Mouse (Mus musculus): ENCODE data around the gene Kcnc1.

Kcnc1 gene

DNA sequence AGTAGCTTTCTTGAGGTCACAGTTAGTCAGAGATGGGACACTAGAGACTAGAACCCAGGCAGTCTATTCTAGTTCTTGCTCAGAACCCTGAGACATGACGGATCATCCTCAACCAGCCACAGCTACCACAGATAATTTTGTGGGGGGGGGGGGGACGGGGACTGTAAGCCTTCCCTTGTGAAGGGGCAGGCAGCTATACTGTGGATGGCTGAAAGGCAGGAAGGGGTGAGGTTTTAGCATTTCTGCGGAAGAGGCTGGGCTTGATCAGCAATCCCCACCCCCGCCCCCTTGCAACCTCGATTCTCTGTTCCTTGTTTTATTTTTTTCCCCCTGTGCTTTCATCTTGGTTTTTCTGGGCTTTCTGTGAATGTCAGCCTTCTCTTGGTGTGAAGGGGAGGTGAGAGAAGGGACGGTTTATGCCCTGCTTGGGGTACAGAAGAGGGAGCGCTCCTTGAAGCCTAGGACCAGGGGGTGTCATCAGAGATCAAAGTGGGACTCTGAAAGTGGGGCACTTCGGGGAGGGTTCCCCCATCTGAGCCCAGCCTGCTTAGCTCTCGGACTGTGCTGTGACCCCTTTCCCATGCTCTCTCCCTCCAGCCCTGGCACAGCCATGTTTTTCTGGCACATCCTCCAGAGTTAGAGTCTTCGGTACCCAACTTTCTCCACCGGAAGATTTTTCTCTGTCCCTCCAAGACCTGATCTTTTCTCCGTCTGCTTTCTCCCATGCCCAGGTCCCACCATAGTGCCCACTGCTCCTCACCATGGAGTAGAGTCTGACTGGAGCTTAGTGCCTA lies 2.4 kb upstream of the Kcnc1 start:
- no peak for DNase-seq (ENCODE audit: low read depth, low spot score)

DNA sequence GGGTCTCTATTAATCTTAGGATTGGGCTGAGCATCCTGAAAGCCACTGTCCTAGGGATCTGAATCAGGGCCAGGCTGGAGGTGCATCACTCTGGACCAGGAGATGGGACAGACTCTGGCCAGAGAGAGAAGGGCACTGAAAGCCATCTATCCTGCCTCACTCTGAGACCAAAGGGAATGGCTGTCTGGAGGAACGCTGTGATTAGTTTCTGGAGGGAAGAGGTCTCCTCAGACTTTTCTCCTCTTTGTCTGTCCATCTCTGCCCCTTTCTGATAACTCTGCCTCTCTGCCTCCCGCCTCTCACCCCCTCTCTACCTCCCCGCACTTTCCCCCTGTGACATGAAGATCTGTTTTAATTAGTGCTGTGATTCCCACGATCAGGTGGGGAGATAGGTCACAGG lies 1.4 kb upstream of the Kcnc1 start:
- no peak for DNase-seq (ENCODE audit: low read depth, low spot score)

DNA sequence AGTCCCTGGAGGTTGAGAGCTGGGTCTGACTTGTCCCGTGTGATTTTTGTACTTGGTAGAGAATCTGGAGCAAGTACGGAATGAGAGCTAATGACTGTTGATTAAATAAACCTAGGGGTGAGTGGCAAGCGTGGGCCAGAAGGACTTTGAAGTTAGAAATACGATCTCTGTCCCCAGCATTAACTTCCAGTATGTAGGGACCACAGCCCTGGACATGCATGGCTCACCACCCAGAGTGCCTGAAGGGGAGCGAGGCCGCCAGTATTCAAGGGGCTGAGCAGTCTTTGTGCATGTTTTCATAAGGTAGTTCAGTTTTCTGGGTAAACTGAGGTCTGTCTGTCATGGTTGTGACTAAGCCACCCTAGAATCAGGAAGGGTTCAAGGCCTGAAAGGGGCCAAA lies 726 bp upstream of the Kcnc1 start:
- no peak for DNase-seq (ENCODE audit: low read depth, low spot score)

DNA sequence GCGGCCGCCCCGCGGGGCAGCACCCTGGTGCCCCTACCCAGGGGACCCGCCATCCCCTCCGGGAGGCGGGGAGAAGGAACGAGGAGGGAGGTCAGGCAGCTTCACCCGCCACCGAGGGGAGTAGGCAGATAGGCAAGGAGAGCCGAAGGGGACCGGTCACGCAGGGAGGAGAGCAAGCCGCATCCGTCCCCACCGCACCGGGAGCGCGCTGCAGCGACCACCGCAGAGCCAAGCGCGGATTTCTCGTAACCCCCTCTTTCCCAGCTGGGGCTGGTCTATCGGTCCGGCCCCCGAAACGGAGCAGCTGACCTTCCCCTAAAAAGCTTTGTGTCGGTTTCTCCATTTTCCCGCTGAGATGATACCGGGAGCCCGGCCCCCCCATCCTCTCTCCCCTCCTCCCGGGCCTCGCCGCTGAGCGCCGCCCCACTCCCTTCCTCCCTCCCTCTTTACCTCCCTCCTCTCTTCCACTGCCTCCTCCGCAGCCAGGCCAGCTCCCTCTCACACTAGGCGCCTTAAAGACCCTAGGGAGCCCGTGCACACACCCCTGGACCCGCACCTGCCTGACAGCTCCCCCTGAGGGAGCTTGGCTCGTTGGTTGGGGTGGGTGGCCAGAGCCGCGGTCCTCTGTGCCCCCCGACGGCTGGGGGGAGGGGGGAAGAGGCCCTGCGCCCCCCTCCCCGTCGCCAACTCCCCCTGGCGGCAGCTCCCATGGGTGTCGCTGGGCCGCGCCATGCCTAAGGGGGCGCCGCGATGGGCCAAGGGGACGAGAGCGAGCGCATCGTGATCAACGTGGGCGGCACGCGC lies 833 bp downstream of the Kcnc1 start:
- DNase-seq (ENCODE audit: low read depth, low spot score), result no peak

DNA sequence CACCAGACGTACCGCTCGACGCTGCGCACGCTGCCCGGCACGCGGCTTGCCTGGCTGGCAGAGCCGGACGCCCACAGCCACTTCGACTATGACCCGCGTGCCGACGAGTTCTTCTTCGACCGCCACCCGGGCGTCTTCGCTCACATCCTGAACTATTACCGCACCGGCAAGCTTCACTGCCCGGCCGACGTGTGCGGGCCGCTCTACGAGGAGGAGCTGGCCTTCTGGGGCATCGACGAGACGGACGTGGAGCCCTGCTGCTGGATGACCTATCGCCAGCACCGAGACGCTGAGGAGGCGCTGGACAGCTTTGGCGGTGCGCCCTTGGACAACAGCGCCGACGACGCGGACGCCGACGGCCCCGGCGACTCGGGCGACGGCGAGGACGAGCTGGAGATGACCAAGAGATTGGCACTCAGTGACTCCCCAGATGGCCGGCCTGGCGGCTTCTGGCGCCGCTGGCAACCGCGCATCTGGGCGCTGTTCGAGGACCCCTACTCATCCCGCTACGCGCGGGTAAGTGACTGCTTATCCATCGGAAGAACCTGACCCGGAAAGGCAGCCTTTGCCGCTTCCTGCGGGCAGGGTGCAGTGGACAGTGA lies 1.5 kb downstream of the Kcnc1 start:
- DNase-seq (ENCODE audit: low read depth, low spot score), result no peak

DNA sequence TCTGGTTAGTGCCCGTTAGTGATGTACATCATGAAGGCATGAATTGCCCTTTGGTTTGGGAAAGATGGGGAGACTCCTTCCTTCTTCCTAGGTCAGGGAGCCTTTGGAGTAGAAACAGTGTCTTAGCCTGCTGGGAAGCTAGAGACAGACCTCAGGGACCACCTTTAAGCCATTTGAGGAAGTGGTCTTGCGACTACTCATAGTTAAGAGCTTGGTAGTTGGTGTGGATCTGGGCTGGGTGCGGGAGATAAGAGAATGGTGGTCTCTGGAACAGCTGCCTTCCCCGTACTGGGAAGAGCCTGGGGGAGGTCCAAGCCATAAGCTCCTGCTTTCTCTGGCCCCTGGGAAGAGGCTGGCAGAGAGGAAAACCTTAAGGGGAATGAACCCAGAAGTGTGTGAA lies 2.3 kb downstream of the Kcnc1 start:
- no peak for DNase-seq (ENCODE audit: low read depth, low spot score)

DNA sequence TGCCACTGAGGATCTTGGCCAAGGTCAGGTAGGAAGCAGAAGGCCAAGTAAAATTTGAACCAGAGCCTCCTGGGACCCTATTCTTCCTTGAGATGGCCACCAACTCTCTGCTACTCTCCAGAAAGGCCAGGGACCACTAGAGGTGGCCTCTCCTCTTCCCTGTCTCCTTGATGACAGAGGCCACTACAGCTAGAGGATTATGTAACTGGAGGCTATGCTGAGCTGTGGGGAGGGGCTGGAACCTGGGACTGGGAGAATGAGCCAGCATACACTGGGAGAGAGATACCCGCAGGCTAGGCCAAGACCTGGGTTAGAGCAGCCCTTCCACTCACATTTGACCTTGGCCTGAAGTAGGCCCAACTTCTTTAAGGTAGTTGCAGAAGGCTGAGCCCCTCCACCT lies 3.4 kb downstream of the Kcnc1 start:
- no peak for DNase-seq (ENCODE audit: low read depth, low spot score)

DNA sequence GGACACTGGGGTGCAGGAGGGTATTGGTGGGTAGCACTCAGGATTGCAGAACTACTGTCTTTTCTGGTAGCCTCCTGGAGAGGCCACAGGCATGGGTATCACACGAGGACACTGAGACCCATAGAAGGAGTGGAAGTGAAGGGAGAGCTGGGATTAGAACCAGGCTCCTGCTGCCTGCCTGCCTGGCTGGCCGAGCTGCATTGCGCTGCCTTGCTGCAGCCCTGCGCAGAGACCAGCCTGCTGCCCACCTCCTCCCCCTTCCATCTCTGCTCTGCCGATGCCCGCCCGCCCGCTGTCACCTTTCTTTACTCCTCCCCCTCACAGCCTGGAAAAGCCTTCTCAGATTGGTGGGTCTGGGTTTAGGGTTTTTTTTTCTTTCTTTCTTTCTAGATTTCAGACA lies 4.0 kb downstream of the Kcnc1 start:
- no peak for DNase-seq (ENCODE audit: low read depth, low spot score)

DNA sequence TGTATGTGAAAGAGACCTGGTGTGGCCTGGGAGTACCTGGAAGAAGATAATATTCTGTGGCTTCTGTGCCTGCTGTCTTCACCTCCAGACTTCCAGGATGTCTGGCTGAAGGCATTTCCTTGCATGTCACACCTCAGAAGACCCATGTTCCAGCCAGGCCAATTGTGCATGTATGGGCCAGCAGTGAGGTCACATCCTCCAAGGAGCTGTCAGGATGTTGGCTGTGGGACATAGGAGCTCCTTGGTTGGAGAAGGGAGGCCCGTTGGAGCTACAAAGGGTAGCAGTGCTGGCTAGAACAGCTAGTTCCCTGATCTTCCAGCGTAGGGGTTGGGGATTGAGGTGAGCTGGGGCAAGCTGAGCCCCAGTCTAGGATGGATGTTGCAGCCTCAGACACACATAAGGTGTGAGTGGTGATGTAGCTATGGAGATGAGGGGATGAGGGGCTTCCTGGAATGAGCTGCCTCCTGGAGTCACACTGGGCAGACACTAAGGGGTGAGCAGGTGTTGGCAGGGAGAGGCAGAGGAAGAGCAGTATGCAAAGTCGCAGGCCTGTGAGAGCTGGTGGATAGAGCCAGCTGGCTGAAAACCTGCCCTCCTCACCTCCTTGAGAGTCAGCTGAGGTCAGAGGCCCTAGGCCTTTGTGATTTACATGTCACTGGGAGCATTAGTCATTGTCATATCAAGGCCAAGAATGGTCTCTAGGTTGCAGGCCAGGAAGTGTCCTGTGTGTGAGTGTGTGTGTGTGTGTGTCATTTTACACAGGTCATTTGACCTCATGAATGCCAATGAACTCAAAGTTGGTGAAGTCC lies 5.3 kb downstream of the Kcnc1 start:
- DNase-seq (ENCODE audit: low read depth, low spot score), result no peak

DNA sequence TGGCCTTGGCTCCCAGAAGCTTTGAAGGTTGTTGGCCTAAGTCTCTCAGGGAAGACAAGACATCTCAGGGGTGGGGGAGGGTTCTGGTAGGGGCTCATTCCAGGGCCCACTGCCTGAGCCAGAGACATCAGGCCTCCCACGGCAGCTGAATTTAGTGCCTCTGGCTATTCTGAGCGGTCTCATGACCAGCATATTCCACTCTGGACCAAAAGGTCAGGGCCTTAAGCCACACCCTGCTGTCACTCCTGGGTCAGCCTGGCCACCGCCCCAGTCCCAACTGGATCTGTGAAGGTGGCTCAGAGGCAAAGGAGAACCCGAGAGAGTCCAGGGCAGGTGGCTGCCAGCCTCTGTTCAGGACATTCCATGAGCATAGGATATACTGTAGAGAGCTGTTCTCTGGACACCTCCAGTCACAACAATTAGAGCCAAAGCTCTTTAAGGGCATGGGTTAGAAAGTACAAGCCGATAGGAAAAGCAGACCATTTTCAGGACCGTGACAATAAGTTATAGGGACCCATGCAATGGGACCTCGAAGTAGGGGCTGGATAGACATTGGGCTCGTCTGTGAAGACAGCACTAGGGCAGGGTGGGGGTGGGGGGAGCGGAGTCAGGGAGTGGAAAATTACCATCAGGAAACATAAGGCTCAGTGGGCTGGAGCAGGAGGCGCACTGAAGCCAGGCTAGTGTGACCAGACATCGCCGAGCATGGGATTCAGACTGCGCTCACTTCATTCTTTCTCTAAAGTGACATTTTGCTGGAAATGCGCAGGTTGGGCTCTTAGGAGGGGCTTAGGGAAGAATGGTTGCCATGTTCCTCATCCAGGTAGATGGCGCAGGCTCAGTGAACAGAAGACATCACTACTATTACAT lies 7.6 kb downstream of the Kcnc1 start:
- no peak for DNase-seq (ENCODE audit: low read depth, low spot score)

DNA sequence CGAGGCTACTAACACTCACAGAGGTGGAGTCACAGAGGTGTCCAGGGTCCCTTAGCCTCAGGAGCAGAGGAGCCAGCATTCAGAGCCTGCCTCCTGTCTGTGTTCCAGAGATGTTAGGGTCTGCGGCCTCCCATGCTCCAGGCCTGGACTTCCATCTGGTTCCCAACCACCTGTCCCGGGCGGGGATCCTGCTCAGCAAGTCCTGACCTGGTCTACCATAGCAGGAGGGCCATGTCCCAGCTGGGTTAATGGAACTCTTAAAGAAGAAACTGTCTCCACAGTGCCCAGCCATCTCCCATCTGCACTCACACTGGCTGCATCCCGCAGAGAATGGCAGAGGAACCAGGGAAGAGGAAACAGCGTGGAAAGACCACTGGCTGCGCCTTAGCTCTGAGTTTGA lies 8.5 kb downstream of the Kcnc1 start:
- DNase-seq (ENCODE audit: low read depth, low spot score), result no peak

DNA sequence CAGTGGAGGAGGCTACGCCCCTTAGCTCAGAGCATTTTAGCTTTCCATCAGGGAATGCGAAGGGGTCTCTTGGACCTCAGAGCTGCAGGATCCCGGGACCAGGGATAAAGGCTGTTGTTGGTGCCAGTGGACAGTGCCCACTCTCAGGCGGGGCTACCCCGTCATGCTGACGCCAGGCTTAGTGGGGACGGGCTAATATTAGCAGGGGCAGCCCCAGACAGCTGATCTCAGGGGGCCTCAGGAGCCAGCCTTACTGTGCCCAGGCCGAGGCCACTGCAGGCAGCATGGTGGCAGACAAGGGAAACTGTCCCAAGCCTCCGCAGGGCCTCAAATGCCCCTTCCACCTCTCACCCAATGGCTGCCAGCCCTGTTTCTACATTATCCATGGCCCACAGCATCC lies 12.3 kb downstream of the Kcnc1 start:
- DNase-seq (ENCODE audit: low read depth, low spot score), result no peak

DNA sequence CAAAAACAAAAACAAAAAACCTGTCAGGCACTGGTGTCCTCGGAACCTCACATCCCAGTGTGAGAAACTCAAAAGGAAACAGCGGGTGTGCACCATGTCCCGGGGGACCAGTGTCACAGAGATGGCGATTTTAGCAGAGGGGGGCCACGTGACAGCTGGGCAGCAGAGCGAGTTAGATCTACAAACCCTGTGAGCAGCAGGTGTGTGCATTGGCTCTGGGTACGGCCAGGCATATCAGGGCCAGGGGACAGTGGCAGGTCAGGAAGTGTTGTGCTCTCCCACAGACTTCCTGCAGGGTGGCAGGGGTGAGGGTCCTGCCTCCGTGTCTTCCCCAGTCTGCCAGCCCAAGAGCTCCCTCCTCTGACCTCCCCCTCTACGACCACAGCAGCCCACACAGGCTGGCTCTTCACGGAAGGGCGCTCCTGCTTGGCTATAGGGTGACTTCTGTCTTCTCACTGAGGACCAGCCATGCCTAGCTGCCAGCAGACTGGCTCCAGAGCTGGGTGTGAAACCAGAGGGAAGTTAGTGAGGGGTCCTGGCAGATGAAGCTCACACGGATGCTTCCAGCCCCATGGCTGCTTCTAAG lies 13.0 kb downstream of the Kcnc1 start:
- DNase-seq (ENCODE audit: low read depth, low spot score), result no peak

DNA sequence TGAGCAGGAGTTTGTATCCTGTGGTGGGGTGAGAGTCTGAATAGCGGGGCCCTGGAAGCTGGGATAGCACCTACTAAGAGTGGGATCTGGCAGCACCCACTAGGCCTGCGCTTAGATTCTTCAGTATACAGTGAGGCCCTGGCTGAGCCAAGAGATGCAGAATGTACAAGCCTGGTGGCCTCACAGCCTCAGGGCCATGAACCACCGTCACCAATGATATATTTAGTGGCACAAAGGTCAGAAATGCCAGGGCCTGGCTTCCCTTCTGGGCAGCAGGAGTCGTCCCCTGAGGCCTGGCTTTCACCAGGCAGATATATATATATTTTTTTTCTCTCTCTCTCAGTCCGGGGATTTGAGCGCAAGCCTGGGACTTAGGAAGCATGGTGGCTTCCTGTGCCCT lies 14.4 kb downstream of the Kcnc1 start:
- no peak for DNase-seq (ENCODE audit: low read depth, low spot score)

DNA sequence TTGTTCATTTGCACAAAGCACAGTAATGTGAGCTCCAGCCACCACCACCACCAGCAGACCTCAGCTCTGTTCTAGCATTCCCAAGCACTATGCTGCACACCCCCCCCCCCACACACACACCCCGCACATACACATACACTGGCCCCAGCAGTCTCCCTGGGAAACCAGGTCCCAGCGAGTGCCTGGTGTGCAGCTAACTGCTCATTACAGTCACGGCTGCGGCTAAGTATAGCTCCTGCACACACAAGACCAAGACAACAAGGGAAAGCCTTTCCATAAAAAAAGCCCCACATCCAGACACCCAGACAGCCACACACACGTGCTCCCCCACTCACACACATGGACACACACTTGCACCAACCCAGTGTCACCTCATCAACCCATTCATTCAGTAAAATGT lies 16.5 kb downstream of the Kcnc1 start:
- no peak for DNase-seq (ENCODE audit: low read depth, low spot score)

DNA sequence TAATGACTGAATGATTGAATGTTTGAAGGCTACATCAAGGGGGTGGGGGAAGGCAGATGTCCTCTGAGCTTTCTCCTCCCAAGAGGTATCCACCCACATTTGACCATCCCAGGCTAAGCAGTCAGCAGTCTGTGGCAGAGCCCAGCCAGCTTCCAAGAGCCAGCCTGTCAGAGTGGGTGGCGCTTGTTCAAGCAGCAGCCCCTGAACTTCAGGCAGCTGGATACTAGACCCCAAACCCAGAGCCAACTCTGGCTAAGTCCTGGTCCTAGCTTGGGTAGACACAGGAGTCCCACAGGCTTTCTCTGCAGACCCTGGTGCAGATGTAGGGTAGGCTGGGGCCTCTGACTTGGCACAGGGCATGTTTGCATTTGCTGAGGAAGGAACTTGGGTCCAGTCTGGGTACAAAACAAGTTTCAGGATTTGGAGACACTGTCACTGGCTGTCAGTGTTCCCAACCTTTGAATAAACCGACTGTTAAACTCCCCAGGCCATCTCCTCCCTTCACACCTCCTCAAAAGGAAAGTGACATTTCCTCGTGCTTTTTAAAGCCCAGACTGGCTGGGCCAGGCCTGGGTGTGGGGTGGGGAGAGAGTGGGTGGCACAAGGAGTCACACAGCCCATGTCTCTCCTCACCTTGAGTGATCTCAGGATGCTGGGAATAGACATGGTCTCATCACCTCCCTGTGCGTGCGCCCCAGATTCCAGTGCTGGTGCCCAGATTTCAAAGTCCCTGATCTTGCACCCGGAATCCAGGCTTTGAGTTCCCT lies 17.8 kb downstream of the Kcnc1 start:
- no peak for DNase-seq (ENCODE audit: low read depth, low spot score)

DNA sequence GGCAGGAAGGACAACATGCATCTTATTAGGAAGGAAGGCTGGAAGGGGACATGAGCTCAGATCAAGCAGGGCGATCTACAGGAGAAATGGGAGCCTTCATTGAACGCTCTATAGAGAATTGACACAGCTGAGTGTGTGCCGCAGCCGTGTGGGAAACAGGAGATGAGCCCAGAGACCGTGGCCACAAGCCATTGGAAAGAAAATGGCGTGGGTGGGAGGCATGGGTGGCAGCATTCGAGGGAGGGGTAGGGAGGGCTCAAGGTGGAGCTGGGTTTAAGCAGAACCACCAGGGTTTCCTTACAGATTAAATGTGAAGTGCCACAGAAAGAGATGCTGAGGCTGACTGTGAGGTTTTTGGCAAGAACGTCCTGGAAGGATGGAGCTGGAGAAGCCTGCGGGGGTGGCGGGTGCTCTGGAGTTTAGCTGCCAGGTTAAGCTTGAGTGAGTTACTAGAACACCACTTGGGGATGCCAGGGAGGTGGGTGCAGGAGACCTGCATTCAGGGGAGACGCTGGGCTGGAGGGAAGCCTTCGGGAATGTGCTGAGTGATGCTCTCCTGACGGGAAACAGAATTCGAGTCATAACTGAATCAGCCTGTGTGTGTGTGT lies 19.6 kb downstream of the Kcnc1 start:
- DNase-seq (ENCODE audit: low read depth, low spot score), result no peak

DNA sequence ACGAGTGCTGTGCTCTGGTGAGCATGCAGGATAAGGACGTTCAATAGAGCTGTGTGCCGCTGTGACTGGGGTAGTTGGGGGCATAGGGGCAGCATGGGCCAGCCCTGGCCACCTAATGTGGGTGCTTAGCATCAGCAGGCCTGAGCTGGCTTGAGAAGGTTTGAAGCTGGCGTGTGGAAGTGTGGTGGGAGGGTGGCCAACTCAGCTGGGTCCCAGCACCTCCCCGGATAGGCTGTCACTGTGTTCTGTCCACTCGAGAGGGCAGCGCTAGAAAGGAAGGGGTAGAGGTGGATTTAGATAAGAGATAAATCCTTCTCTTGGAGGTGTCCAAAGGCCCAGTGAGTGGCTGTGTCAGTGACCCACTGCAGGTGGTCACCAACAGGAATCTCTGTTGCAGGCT lies 21.2 kb downstream of the Kcnc1 start:
- no peak for DNase-seq (ENCODE audit: low read depth, low spot score)

DNA sequence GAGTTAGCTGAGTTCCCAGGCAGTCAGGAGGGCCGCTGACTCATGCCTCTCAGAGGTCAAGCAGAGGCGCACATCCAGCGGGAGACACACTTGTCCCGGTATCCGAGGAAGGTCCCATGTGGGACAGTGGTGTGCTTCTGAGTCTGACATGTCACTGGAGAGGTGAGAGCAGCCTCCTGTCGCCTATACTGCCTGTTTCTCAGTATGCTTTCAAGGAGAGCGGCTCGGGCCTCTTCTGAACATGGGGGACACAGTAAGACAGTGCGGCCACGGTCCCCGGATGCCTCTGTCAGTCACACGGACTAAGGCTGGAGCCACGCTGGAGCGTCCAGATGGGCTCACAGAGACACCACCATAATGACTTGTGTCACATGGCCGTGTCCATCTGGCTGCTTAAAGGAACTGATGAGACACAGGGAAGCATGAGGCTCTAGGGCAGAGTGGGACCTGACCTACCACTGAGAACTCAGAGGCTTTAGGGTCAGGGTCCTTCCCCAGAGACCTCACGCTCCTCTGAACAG lies 21.9 kb downstream of the Kcnc1 start:
- no peak for DNase-seq (ENCODE audit: low read depth, low spot score)
